Mouse (Mus musculus) pancreas, adult 10 weeks (tissue): ENCODE results near the gene Slc25a27. TPM values are rescaled to one million over a fixed set of nuclear protein-coding genes. Genes with fewer than 3 reads are reported as not detected.

ENCODE experiments used
- polyA plus RNA-seq: library from polyadenylated mRNA; stranded (reverse); fragments of 350-450 nt; fragmentation: Illumina TruSeq; extraction: RNeasy Lipid Tissue Mini Kit (QIAGEN cat#74804); gene quantifications from one replicate; pipeline ENCODE4 v1.2.3, GENCODE M21; 2015; ENCODE audit warnings: low read depth, low replicate concordance; ENCODE audit not compliant: insufficient read depth

The Slc25a27 gene
- polyA plus RNA-seq = 4.2 TPM

GRCm38 (mm10) chr17:43666576-43667289, at the start of gene Slc25a27:
Gene Slc25a27, minus strand, starts transcription at chr17:43667214.

GRCm38 (mm10) chr17:43667290-43667843, 353 bp upstream of the Slc25a27 start, which contains the start of gene Cyp39a1:
Gene Cyp39a1, plus strand, starts transcription at chr17:43667425.

GRCm38 (mm10) chr17:43629496-43630426, 37.3 kb downstream of the Slc25a27 start, which contains the start of gene Tdrd6:
Gene Tdrd6, minus strand, starts transcription at chr17:43630299.

Other genes starting within 250 kb of the Slc25a27 start
- gene Mep1a, start 164.4 kb downstream of the Slc25a27 start, polyA plus RNA-seq = not detected
- gene Ankrd66, start 123.6 kb downstream of the Slc25a27 start, polyA plus RNA-seq = not detected
- gene Pla2g7, start 99.1 kb downstream of the Slc25a27 start, polyA plus RNA-seq = 2.6 TPM
- not detected for gene Tdrd6, start 36.9 kb downstream of the Slc25a27 start, polyA plus RNA-seq
- 10.5 TPM for gene Cyp39a1, start 211 bp upstream of the Slc25a27 start, polyA plus RNA-seq
- 6.1 TPM for gene Rcan2, start 134.1 kb upstream of the Slc25a27 start, polyA plus RNA-seq